Mouse (Mus musculus) myocyte (in vitro differentiated cells): ENCODE data around the gene Pcgf6. TPM values are rescaled to one million over a fixed set of nuclear protein-coding genes. Genes with fewer than 3 reads are reported as not detected.

Source experiments
- H3K27me3 ChIP-seq: one replicate; pipeline ENCODE4 v1.6.1; 2011; ENCODE audit not compliant: control insufficient read depth, insufficient read depth, insufficient read length
- H3K36me3 ChIP-seq: one replicate; pipeline ENCODE4 v1.6.1; 2011; ENCODE audit not compliant: control insufficient read depth, insufficient read depth
- H3K4me2 ChIP-seq: one replicate; pipeline ENCODE4 v1.6.1; 2011; ENCODE audit warnings: low read depth, control low read depth
- H3K4me3 ChIP-seq: one replicate; pipeline ENCODE4 v1.5.1; 2011; ENCODE audit warnings: mild to moderate bottlenecking, control low read depth, moderate library complexity
- H3K79me2 ChIP-seq: one replicate; pipeline ENCODE4 v1.6.1; 2011; ENCODE audit not compliant: control insufficient read depth, insufficient read depth
- H3ac ChIP-seq: one replicate; pipeline ENCODE4 v1.6.1; 2011; ENCODE audit not compliant: control insufficient read depth, insufficient read length
- CEBPB ChIP-seq: IDR thresholded peaks from 2 replicates; pipeline ENCODE4 v1.6.1; 2011; ENCODE audit warnings: mild to moderate bottlenecking, moderate library complexity; ENCODE audit not compliant: poor library complexity, insufficient read depth, severe bottlenecking
- E2F4 ChIP-seq: IDR thresholded peaks from one replicate; pipeline ENCODE4 v1.6.1; 2011; ENCODE audit warnings: mild to moderate bottlenecking, control low read depth, moderate library complexity; ENCODE audit not compliant: insufficient read depth
- MAX ChIP-seq: IDR thresholded peaks from one replicate; pipeline ENCODE4 v1.6.1; 2011; ENCODE audit warnings: low read depth, mild to moderate bottlenecking, control low read depth
- MYOD1 ChIP-seq, 3 experiments: IDR thresholded peaks; one replicate each; pipeline ENCODE4 v1.6.1; 2011; ENCODE audit warnings: control low read depth in 2 of 3, low read depth in 2 of 3, mild to moderate bottlenecking in 2 of 3, moderate library complexity in 1 of 3; ENCODE audit not compliant: insufficient read length in 2 of 3, control insufficient read depth in 1 of 3
- MYOG ChIP-seq, 3 experiments: IDR thresholded peaks; one replicate each; pipeline ENCODE4 v1.6.1; 2011; ENCODE audit warnings: control low read depth in 2 of 3, low read depth in 2 of 3, mild to moderate bottlenecking in 2 of 3; ENCODE audit not compliant: insufficient read length in 2 of 3, control insufficient read depth in 1 of 3, insufficient read depth in 1 of 3
- POLR2A ChIP-seq: IDR thresholded peaks from one replicate; pipeline ENCODE4 v1.6.1; 2011; ENCODE audit warnings: low read depth, mild to moderate bottlenecking, control low read depth, moderate library complexity; ENCODE audit not compliant: insufficient read length
- POLR2AphosphoS2 ChIP-seq: IDR thresholded peaks from one replicate; pipeline ENCODE4 v1.6.1; 2011; ENCODE audit warnings: low read depth, control low read depth; ENCODE audit not compliant: insufficient read length
- REST ChIP-seq: IDR thresholded peaks from one replicate; pipeline ENCODE4 v1.6.1; 2011; ENCODE audit warnings: mild to moderate bottlenecking, control low read depth, moderate library complexity; ENCODE audit not compliant: insufficient read depth, insufficient read length
- SRF ChIP-seq: IDR thresholded peaks from one replicate; pipeline ENCODE4 v1.6.1; 2011; ENCODE audit warnings: low read depth; ENCODE audit not compliant: control insufficient read depth, insufficient read length
- TCF12 ChIP-seq: IDR thresholded peaks from one replicate; pipeline ENCODE4 v1.6.1; 2011; ENCODE audit warnings: mild to moderate bottlenecking, control low read depth; ENCODE audit not compliant: poor library complexity, insufficient read depth, severe bottlenecking
- TCF3 ChIP-seq: IDR thresholded peaks from one replicate; pipeline ENCODE4 v1.6.1; 2011; ENCODE audit warnings: low read depth, control low read depth; ENCODE audit not compliant: insufficient read length
- USF1 ChIP-seq: IDR thresholded peaks from one replicate; pipeline ENCODE4 v1.6.1; 2011; ENCODE audit warnings: low read depth, mild to moderate bottlenecking, control low read depth, moderate library complexity
- polyA plus RNA-seq: library from polyadenylated mRNA; unstranded; fragments of >200 nt; fragmentation: generic; extraction: Trizol; gene quantifications from one replicate; pipeline ENCODE4 v1.2.1, GENCODE M21; 2012; ENCODE audit warnings: missing spikeins

The Pcgf6 gene
- polyA plus RNA-seq, 1 experiment: 5.6 TPM

GRCm38 (mm10) chr19:47029796-47030195, 20.9 kb downstream of the Pcgf6 start:
- TF ChIP-seq TCF12 (no peak), POLR2AphosphoS2 (no peak), MYOG (IDR thresholded peaks at IDR 0.05; ENCODE audit: control insufficient read depth in 1 of 3, insufficient read depth in 1 of 3, insufficient read length in 2 of 3, low read depth in 2 of 3) (no peak), MAX (no peak), POLR2A (no peak), E2F4 (no peak)
- no peaks in the 10 kb centered on the region for H3K27me3 ChIP-seq
- H3K79me2 ChIP-seq: no peaks in the 10 kb centered on the region
- H3ac ChIP-seq: no peak overlapping the region
- peaks cover 9% of the 10 kb centered on the region for H3K36me3 ChIP-seq
- no peak overlapping the region for H3K4me3 ChIP-seq
- no peak overlapping the region for H3K4me2 ChIP-seq

- Histone ChIP-seq H3K36me3 (no peaks in the 10 kb centered on the region), H3K4me2 (no peak overlapping the region), H3ac (no peak overlapping the region), H3K27me3 (no peaks in the 10 kb centered on the region), H3K79me2 (no peaks in the 10 kb centered on the region), H3K4me3 (no peak overlapping the region)
- no peak for TF ChIP-seq MYOD1 (IDR thresholded peaks at IDR 0.05; ENCODE audit: control insufficient read depth in 1 of 3, insufficient read length in 2 of 3, low read depth in 2 of 3)
- no peak for TF ChIP-seq TCF12
- no peak for TF ChIP-seq POLR2A
- no peak for TF ChIP-seq REST
- no peak for TF ChIP-seq E2F4
- TF ChIP-seq TCF3: no peak
- no peak for TF ChIP-seq CEBPB
- no peak for TF ChIP-seq POLR2AphosphoS2
- TF ChIP-seq MYOG (IDR thresholded peaks at IDR 0.05; ENCODE audit: control insufficient read depth in 1 of 3, insufficient read depth in 1 of 3, insufficient read length in 2 of 3, low read depth in 2 of 3): no peak
- no peak for TF ChIP-seq SRF
- no peak for TF ChIP-seq MAX
- no peak for TF ChIP-seq USF1
Measured at GRCm38 (mm10) chr19:47026513-47026912, 24.2 kb downstream of the Pcgf6 start.

- Histone ChIP-seq H3K4me2 (no peak overlapping the region), H3K79me2 (no peaks in the 10 kb centered on the region), H3K36me3 (no peaks in the 10 kb centered on the region), H3K27me3 (no peaks in the 10 kb centered on the region), H3ac (no peak overlapping the region), H3K4me3 (no peak overlapping the region)
- TF ChIP-seq CEBPB: no peak
- TF ChIP-seq TCF3: no peak
- TF ChIP-seq MYOG (IDR thresholded peaks at IDR 0.05; ENCODE audit: control insufficient read depth in 1 of 3, insufficient read depth in 1 of 3, insufficient read length in 2 of 3, low read depth in 2 of 3): no peak
- no peak for TF ChIP-seq E2F4
- TF ChIP-seq REST: no peak
- TF ChIP-seq MAX: no peak
- TF ChIP-seq MYOD1 (IDR thresholded peaks at IDR 0.05; ENCODE audit: control insufficient read depth in 1 of 3, insufficient read length in 2 of 3, low read depth in 2 of 3): no peak
- TF ChIP-seq USF1: no peak
- no peak for TF ChIP-seq POLR2A
- no peak for TF ChIP-seq POLR2AphosphoS2
- no peak for TF ChIP-seq TCF12
Measured at GRCm38 (mm10) chr19:47024954-47025353, 25.8 kb downstream of the Pcgf6 start.

DNA sequence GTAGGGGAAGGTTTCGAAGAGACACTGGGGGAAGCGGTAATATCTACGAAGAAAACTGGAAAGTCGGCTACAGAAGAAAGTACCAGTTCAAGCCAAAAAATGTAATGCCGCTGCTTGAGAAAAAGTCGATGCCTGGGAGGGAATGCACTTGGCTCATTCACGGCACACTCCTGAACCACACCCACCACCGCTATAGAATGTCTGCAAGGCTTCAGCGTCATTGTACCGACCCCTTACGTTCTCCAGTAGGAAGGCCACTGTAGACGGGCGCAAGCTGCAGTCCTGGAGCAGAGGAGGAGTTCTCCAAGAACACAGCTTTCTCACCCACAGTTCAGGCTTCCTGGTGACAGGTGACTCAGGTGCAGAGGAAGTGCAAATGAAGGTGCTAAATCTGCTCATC, 27.2 kb downstream of the Pcgf6 start:
- no peaks in the 10 kb centered on the region for H3K36me3 ChIP-seq
- H3K4me3 ChIP-seq: no peak overlapping the region
- H3K4me2 ChIP-seq: no peak overlapping the region
- TF ChIP-seq SRF (no peak), TCF12 (no peak), MAX (no peak), MYOG (IDR thresholded peaks at IDR 0.05; ENCODE audit: control insufficient read depth in 1 of 3, insufficient read depth in 1 of 3, insufficient read length in 2 of 3, low read depth in 2 of 3) (no peak), TCF3 (no peak), POLR2A (no peak), CEBPB (no peak), USF1 (no peak)
- H3K27me3 ChIP-seq: peaks cover 10% of the 10 kb centered on the region
- no peaks in the 10 kb centered on the region for H3K79me2 ChIP-seq
- no peak overlapping the region for H3ac ChIP-seq

DNA sequence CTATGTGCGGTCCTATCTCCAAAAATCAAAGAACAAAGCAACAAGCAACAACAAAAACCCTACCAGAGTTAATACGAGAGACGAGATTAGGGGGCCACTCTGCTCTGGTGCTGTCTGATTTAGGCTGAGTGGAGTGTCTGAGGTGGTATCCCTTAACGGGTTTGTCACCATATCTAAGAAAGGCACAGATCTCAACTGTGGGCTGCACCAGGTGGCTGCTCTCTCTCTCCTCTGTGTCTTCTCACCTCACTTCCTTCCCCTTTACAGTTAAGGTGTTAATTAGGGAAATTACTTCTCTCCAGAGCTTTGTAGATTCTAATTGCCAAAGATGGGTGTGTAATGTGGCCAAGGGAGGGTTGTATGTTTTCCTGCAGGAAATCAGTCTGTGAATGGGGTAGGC, 28.0 kb downstream of the Pcgf6 start:
- H3K27me3 ChIP-seq: peaks cover 12% of the 10 kb centered on the region
- H3K4me3 ChIP-seq: no peak overlapping the region
- H3K36me3 ChIP-seq: no peaks in the 10 kb centered on the region
- H3K4me2 ChIP-seq: no peak overlapping the region
- no peak overlapping the region for H3ac ChIP-seq
- no peak for TF ChIP-seq TCF12
- TF ChIP-seq E2F4: no peak
- no peak for TF ChIP-seq MYOG (IDR thresholded peaks at IDR 0.05; ENCODE audit: control insufficient read depth in 1 of 3, insufficient read depth in 1 of 3, insufficient read length in 2 of 3, low read depth in 2 of 3)
- TF ChIP-seq MYOD1 (IDR thresholded peaks at IDR 0.05; ENCODE audit: control insufficient read depth in 1 of 3, insufficient read length in 2 of 3, low read depth in 2 of 3): no peak
- no peak for TF ChIP-seq MAX
- no peaks in the 10 kb centered on the region for H3K79me2 ChIP-seq
